In the genomic region with DNA sequence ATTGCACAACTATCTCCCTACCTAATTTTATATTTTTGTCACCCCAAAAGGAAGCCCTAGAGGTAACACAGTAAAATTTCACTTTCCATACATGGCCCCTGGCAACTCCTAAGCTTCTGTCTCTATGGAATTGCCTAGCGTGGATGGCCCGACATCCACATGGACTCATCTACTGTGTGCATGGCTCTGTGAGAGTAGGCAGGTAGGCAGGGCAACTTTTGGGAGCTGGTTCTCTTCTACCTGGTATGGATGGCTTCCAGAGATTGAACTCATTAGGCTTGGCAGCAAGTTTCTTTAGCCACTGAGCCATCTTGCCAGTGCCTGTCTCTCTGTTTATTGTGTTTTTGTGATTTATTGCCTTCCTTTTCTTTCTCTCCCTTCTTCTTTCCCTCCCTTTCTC, we compare ENCODE assay signal across 21 mouse cellular contexts. TPM values are rescaled to one million over a fixed set of nuclear protein-coding genes. Genes with fewer than 3 reads are reported as not detected.
A peak's percentile ranks its signal among the peaks of the same experiment; 100 is the strongest.
DNase-seq lines count a peak whose midpoint lies in the region; ATAC-seq lines count a peak whose summit lies in the region.
"Had no signal": no experiment of that assay in that cellular context is flagged by ENCODE, and none has a peak within 500 bp of the region (broad histone marks: within the 10 kb centered on the region; RNA-seq: fewer than 3 reads in every experiment).

No protein-coding gene starts in this region.

- WGBS in neural tube, embryonic 13.5 days = 75% methylated on average over 2 of the region's 2 CpGs
- 60% methylated on average over 2 of the region's 2 CpGs for WGBS in neural tube, embryonic 15.5 days

- ATAC-seq in neural tube, embryonic 13.5 days (ENCODE audit: low read depth) = 0 out of 2 replicates have a peak, but pooled peaks have one; percentile 58
- no peak for ATAC-seq in neural tube, embryonic 15.5 days (ENCODE audit: low FRiP score)
- ATAC-seq: activated CD4-positive, CD25-positive, alpha-beta regulatory T cell, adult 4 months; CD4-positive, CD25-positive, alpha-beta regulatory T cell, adult 4 months; Patski had no signal

- H3K4me3 ChIP-seq in neural tube, embryonic 13.5 days = no peak overlapping the region
- H3K4me3 ChIP-seq in neural tube, embryonic 15.5 days (replicated peaks) = no peak overlapping the region

- 0 out of 2 replicates have a peak, but pooled peaks cover 3% of the 10 kb centered on the region for H3K36me3 ChIP-seq in neural tube, embryonic 13.5 days
- no peaks in the 10 kb centered on the region for H3K36me3 ChIP-seq in neural tube, embryonic 15.5 days

- no peak overlapping the region for H3K4me2 ChIP-seq in neural tube, embryonic 13.5 days
- no peak overlapping the region for H3K4me2 ChIP-seq in neural tube, embryonic 15.5 days

- no peak overlapping the region for H3K9ac ChIP-seq in neural tube, embryonic 13.5 days
- H3K9ac ChIP-seq in neural tube, embryonic 15.5 days (replicated peaks) = no peak overlapping the region

- H3K4me1 ChIP-seq in neural tube, embryonic 13.5 days (replicated peaks) = peaks cover 17% of the 10 kb centered on the region
- H3K4me1 ChIP-seq in neural tube, embryonic 15.5 days = peaks cover 12% of the 10 kb centered on the region; the same call in 1 of the 2 replicates

- no peak overlapping the region for H3K27ac ChIP-seq in neural tube, embryonic 13.5 days (replicated peaks)
- no peak overlapping the region for H3K27ac ChIP-seq in neural tube, embryonic 15.5 days (replicated peaks)

- H3K9me3 ChIP-seq in neural tube, embryonic 13.5 days = no peaks in the 10 kb centered on the region
- H3K9me3 ChIP-seq in neural tube, embryonic 15.5 days (replicated peaks) = no peaks in the 10 kb centered on the region
- H3K9me3 ChIP-seq: G1E had no signal

- no peaks in the 10 kb centered on the region for H3K27me3 ChIP-seq in neural tube, embryonic 13.5 days
- no peaks in the 10 kb centered on the region for H3K27me3 ChIP-seq in neural tube, embryonic 15.5 days (replicated peaks)
- H3K27me3 ChIP-seq: CH12.LX, Patski had no signal

- peak; percentile 51 for DNase-seq in heart, adult 11 months
- DNase-seq in heart, adult 8-10 months (ENCODE audit: low spot score) = no peak
- DNase-seq: adrenal gland, adult 2 months; adrenal gland, adult 8-10 months; adrenal gland, postnatal 10 days; adrenal gland, postnatal 14 days; adrenal gland, postnatal 25 days; adrenal gland, postnatal 36 days; B cell, adult 2 months; cerebellum, adult 11 months; cerebellum, adult 11-12 months; cerebellum, adult 18-20 months had no signal

RNA-seq across cellular contexts. Expression of gene Gnb1, which starts 23.6 kb away (rescaled TPM):
- 100 to 1,000 TPM; 136 to 150 (median 142) TPM for total RNA-seq in heart, adult 8-10 months (2022)
- polyA plus RNA-seq in neural tube, embryonic 13.5 days (2015; fragmentation: Nextera tagmentation; extraction: Ambion mirVana) = 1,009 and 1,019 TPM in 2 replicates
- 910 and 1,003 TPM in 2 replicates for polyA plus RNA-seq in neural tube, embryonic 15.5 days (2015; fragmentation: Nextera tagmentation; extraction: Ambion mirVana)

RNA-seq across cellular contexts. Expression of gene Tmem52, which starts 45.9 kb away (rescaled TPM):
- 1 to 10 TPM; 4.2 to 9.6 (median 6.2) TPM for total RNA-seq in heart, adult 8-10 months (2022)
- not detected in 2 replicates for polyA plus RNA-seq in neural tube, embryonic 13.5 days (2015; fragmentation: Nextera tagmentation; extraction: Ambion mirVana)
- 0.27 and 0.28 TPM in 2 replicates for polyA plus RNA-seq in neural tube, embryonic 15.5 days (2015; fragmentation: Nextera tagmentation; extraction: Ambion mirVana)
- total RNA-seq: MEL had no signal
- polyA plus RNA-seq: activated CD4-positive, CD25-positive, alpha-beta regulatory T cell, adult 4 months; C2C12; CD4-positive, CD25-positive, alpha-beta regulatory T cell, adult 4 months; G1E had no signal

RNA-seq across cellular contexts. Expression of gene Nadk, which starts 47.4 kb away (rescaled TPM):
- total RNA-seq in heart, adult 8-10 months (2022) = 10 to 100 TPM; 23.8 to 30.2 (median 29.1) TPM
- 77.5 and 91.5 TPM in 2 replicates for polyA plus RNA-seq in neural tube, embryonic 13.5 days (2015; fragmentation: Nextera tagmentation; extraction: Ambion mirVana)
- polyA plus RNA-seq in neural tube, embryonic 15.5 days (2015; fragmentation: Nextera tagmentation; extraction: Ambion mirVana) = 75.0 and 81.5 TPM in 2 replicates
